Mouse (Mus musculus): ENCODE measurements around the gene Tifa. TPM values are rescaled to one million over a fixed set of nuclear protein-coding genes. Genes with fewer than 3 reads are reported as not detected.
"Not testable (repeated sequence)": the region's sequence is repeated elsewhere in the genome, so short reads cannot be mapped to it uniquely, and the experiment has no call there.

Tifa gene
- polyA plus RNA-seq, 1 experiment: 2.3 TPM

DNA sequence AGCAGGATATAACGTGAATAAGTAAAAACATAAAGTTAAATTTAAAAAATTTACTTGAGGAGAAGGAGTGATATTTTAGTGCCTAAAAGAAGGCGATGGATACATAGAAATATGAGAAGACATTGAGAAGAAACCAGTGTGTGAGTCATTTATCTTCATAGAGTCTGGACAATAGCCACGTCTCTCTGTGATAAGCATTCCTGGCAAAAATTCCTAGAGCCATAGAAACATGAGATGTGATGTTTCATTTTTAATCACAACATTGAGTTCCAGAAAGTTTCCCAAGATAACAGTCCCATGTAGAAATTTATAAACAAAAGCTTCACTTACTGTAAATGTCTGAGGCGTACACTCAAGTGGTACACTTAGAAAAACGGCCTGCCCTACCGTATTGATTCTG lies 6.7 kb upstream of the Tifa start:
- Histone ChIP-seq H3K27ac (ENCODE audit: insufficient read depth, low read length) (no peak overlapping the region), H3K4me1 (ENCODE audit: control insufficient read depth, insufficient read depth, low read length) (no peaks in the 10 kb centered on the region), H3K4me3 (ENCODE audit: insufficient read depth, low read length) (no peak overlapping the region)
- TF ChIP-seq POLR2A (IDR thresholded peaks at IDR 0.05; ENCODE audit: low read depth, low read length) (no peak), CTCF (IDR thresholded peaks at IDR 0.05; ENCODE audit: borderline replicate concordance, insufficient read depth, low read length) (no peak)

- H3K27ac ChIP-seq (ENCODE audit: insufficient read depth, low read length); H3K4me1 ChIP-seq (ENCODE audit: control insufficient read depth, insufficient read depth, low read length); H3K4me3 ChIP-seq (ENCODE audit: insufficient read depth, low read length): not testable (repeated sequence)
Measured at GRCm38 (mm10) chr3:127783680-127784079, 5.9 kb upstream of the Tifa start.

GRCm38 (mm10) chr3:127787032-127787431 lies 2.6 kb upstream of the Tifa start:
- TF ChIP-seq CTCF (IDR thresholded peaks at IDR 0.05; ENCODE audit: borderline replicate concordance, insufficient read depth, low read length): no peak
- TF ChIP-seq POLR2A (IDR thresholded peaks at IDR 0.05; ENCODE audit: low read depth, low read length): no peak
- Histone ChIP-seq H3K4me1 (ENCODE audit: control insufficient read depth, insufficient read depth, low read length) (no peaks in the 10 kb centered on the region), H3K4me3 (ENCODE audit: insufficient read depth, low read length) (no peak overlapping the region), H3K27ac (ENCODE audit: insufficient read depth, low read length) (no peak overlapping the region)

DNA sequence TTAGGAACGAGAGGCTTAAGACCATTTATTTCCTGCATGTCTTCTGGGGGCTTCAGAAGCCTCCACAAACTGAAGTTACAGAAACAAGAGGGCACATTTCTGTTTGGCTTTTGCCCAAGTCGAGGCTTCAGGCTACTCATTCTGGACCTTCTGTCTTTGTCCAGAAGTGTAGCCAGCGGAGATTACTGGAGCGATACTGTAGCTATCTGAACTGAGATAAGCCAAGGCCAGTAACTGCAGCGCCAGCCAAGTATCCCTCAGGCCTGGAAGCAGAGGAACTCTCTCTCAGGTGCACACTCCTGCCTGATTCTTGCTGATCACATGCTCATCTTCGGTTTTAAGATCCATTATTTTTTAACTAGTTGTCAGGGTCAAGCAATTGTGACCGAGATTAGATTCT lies 1.6 kb upstream of the Tifa start:
- no peaks in the 10 kb centered on the region for H3K4me1 ChIP-seq (ENCODE audit: control insufficient read depth, insufficient read depth, low read length)
- H3K27ac ChIP-seq (ENCODE audit: insufficient read depth, low read length): no peak overlapping the region
- H3K4me3 ChIP-seq (ENCODE audit: insufficient read depth, low read length): no peak overlapping the region
- TF ChIP-seq POLR2A (IDR thresholded peaks at IDR 0.05; ENCODE audit: low read depth, low read length) (no peak), CTCF (IDR thresholded peaks at IDR 0.05; ENCODE audit: borderline replicate concordance, insufficient read depth, low read length) (no peak)

DNA sequence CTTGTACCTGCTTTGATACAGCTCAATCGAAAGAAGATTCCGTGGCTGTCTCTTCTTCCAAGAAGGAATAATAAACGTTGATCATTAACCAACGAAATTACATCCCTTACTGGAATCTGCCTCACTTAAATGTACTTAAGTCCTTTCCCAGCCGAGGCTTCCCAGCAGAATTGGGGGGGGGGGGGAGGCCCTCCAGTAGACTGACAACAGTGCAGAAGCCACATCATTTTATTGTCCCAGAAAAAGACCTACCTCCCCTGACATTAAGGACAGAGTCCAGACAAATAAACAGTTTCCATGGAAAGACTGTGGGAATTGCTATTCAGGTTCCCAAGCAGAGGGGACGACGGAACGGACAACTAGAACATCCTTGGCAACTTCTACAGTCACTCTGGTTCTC lies 686 bp upstream of the Tifa start:
- TF ChIP-seq POLR2A (IDR thresholded peaks at IDR 0.05; ENCODE audit: low read depth, low read length) (no peak), CTCF (IDR thresholded peaks at IDR 0.05; ENCODE audit: borderline replicate concordance, insufficient read depth, low read length) (no peak)
- H3K27ac ChIP-seq (ENCODE audit: insufficient read depth, low read length): no peak overlapping the region
- H3K4me1 ChIP-seq (ENCODE audit: control insufficient read depth, insufficient read depth, low read length): no peaks in the 10 kb centered on the region
- H3K4me3 ChIP-seq (ENCODE audit: insufficient read depth, low read length): no peak overlapping the region

- Histone ChIP-seq H3K4me1 (ENCODE audit: control insufficient read depth, insufficient read depth, low read length) (no peaks in the 10 kb centered on the region), H3K27ac (ENCODE audit: insufficient read depth, low read length) (no peak overlapping the region), H3K4me3 (ENCODE audit: insufficient read depth, low read length) (peak overlapping the region; percentile 51)
- no peak for TF ChIP-seq CTCF (IDR thresholded peaks at IDR 0.05; ENCODE audit: borderline replicate concordance, insufficient read depth, low read length)
- TF ChIP-seq POLR2A (IDR thresholded peaks at IDR 0.05; ENCODE audit: low read depth, low read length): no peak
Measured at GRCm38 (mm10) chr3:127790234-127791055, 840 bp downstream of the Tifa start.

GRCm38 (mm10) chr3:127791056-127791483 lies 1.5 kb downstream of the Tifa start:
- Histone ChIP-seq H3K4me3 (ENCODE audit: insufficient read depth, low read length) (peak overlapping the region; percentile 51), H3K27ac (ENCODE audit: insufficient read depth, low read length) (no peak overlapping the region), H3K4me1 (ENCODE audit: control insufficient read depth, insufficient read depth, low read length) (no peaks in the 10 kb centered on the region)
- TF ChIP-seq POLR2A (IDR thresholded peaks at IDR 0.05; ENCODE audit: low read depth, low read length): no peak
- no peak for TF ChIP-seq CTCF (IDR thresholded peaks at IDR 0.05; ENCODE audit: borderline replicate concordance, insufficient read depth, low read length)

GRCm38 (mm10) chr3:127791595-127792561 lies 2.3 kb downstream of the Tifa start:
- Histone ChIP-seq H3K27ac (ENCODE audit: insufficient read depth, low read length) (no peak overlapping the region), H3K4me1 (ENCODE audit: control insufficient read depth, insufficient read depth, low read length) (no peaks in the 10 kb centered on the region), H3K4me3 (ENCODE audit: insufficient read depth, low read length) (no peak overlapping the region)
- no peak for TF ChIP-seq POLR2A (IDR thresholded peaks at IDR 0.05; ENCODE audit: low read depth, low read length)
- no peak for TF ChIP-seq CTCF (IDR thresholded peaks at IDR 0.05; ENCODE audit: borderline replicate concordance, insufficient read depth, low read length)

DNA sequence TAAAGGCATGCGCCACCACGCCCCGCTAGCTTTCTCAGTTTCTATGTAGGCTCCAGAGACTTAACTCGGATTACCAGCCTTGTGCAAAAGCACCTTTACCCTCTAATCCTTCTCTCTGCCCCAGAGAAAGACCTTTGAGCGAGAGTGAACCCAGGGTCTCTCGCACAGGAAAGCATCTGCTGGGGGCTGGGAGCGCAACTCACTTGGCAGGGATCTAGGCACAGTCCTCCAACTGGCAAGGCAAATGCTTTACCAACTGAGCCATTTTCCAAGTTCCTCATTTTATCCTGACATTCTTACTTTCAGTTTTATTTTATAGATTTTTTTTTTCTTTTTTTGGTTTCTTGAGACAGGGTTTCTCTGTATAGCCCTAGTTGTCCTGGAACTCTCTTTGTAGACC lies 3.4 kb downstream of the Tifa start:
- no peak for TF ChIP-seq CTCF (IDR thresholded peaks at IDR 0.05; ENCODE audit: borderline replicate concordance, insufficient read depth, low read length)
- TF ChIP-seq POLR2A (IDR thresholded peaks at IDR 0.05; ENCODE audit: low read depth, low read length): no peak
- Histone ChIP-seq H3K27ac (ENCODE audit: insufficient read depth, low read length) (no peak overlapping the region), H3K4me3 (ENCODE audit: insufficient read depth, low read length) (no peak overlapping the region), H3K4me1 (ENCODE audit: control insufficient read depth, insufficient read depth, low read length) (no peaks in the 10 kb centered on the region)

DNA sequence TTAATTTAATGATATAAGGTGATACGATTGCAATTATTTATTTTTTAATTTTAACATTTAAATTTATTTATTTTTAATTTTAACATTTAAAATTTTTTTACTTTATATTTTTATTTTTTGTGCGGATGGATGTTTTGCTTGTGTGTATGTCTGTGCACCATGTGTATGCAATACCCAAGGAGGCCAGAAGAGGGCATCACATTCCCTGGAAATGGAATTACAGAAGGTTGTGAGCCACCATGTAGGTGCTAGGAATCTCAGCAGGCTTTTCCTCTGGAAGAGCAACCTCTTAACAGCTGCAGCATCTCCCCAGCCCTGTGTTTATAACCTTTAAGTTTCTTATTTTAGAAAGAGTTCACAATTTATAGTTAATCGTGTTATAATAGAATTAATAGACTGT lies 6.2 kb downstream of the Tifa start:
- Histone ChIP-seq H3K27ac (ENCODE audit: insufficient read depth, low read length) (no peak overlapping the region), H3K4me3 (ENCODE audit: insufficient read depth, low read length) (no peak overlapping the region), H3K4me1 (ENCODE audit: control insufficient read depth, insufficient read depth, low read length) (no peaks in the 10 kb centered on the region)
- no peak for TF ChIP-seq POLR2A (IDR thresholded peaks at IDR 0.05; ENCODE audit: low read depth, low read length)
- TF ChIP-seq CTCF (IDR thresholded peaks at IDR 0.05; ENCODE audit: borderline replicate concordance, insufficient read depth, low read length): no peak

Data from embryonic fibroblast, embryonic 13.5 days (primary cell).